Mouse (Mus musculus): ENCODE measurements around the gene Hoxa13. TPM values are rescaled to one million over a fixed set of nuclear protein-coding genes. Genes with fewer than 3 reads are reported as not detected.
A peak's percentile ranks its signal among the peaks of the same experiment; 100 is the strongest.

Hoxa13 gene
- polyA plus RNA-seq, 1 experiment from 2014 or later, result 0.15 TPM

DNA sequence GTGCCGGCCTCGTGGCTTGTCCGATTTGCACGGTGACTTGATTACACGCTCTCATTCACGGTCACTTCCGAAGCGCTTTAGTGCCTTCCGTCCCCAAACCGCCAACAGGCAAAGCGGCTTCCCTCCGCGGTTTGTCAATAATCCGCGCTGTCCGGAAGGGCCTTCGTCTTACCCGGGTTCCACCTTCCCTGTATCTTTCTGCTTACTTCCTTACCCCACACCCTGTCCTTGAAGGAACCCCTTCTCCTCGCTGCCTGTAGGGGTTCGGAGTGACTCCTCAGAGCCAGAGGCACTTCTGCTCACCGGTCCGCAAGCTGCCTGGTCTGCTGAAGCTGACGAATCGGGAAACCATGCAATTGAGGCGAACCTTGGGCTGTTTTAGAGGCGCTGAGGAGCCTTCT lies 14.3 kb downstream of the Hoxa13 start:
- H3K9ac ChIP-seq (replicated peaks; ENCODE audit: low read length), result peak overlapping the region; percentile 98
- H3K27me3 ChIP-seq (ENCODE audit: insufficient read depth, low read length), result peaks cover 14% of the 10 kb centered on the region; the same call in 1 of the 2 replicates
- ATAC-seq (ENCODE audit: low FRiP score, low TSS enrichment), result 0 out of 2 replicates have a peak, but pooled peaks have one; percentile 21
- peaks cover 36% of the 10 kb centered on the region for H3K4me1 ChIP-seq (ENCODE audit: insufficient read depth, low read length)
- H3K9me3 ChIP-seq (ENCODE audit: low read length), result no peaks in the 10 kb centered on the region
- peaks cover 3% of the 10 kb centered on the region; the same call in 1 of the 2 replicates for H3K36me3 ChIP-seq (ENCODE audit: insufficient read depth, low read length)
- H3K27ac ChIP-seq (ENCODE audit: low read length), result peak overlapping the region; percentile 96
- peak overlapping the region; percentile 80 for H3K4me3 ChIP-seq (ENCODE audit: low read length)
- WGBS, result under 1% methylated on average over 26 of the region's 26 CpGs
- peak overlapping the region; percentile 78 for H3K4me2 ChIP-seq (replicated peaks; ENCODE audit: low read depth, low read length)

DNA sequence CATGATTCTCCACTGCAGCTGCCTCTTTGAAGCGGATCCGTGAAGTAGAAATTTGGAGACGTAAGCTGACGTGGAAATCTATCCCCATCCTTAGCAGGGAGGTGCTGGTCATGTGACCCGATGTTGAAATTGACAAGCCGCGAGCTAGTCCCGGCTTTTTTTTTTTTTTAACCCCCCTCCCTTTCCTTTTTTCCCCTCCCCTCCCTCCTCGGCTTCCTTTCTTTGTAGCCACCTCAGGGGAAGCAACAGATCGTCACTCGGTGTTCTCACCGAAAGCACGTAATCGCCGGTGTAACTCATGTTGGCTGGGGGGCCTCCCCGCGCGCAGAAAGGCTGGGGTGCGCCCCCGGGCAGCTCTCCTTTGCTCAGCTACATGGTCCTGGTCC lies 14.9 kb downstream of the Hoxa13 start, which contains the start of gene Hoxa11:
Hoxa11 (minus strand) TSS at position 54 of the 386 bp plus-strand sequence.
- no peaks in the 10 kb centered on the region for H3K9me3 ChIP-seq (ENCODE audit: low read length)
- peak within 1 kb of the TSS; percentile 80 for H3K4me3 ChIP-seq (ENCODE audit: low read length)
- H3K27ac ChIP-seq (ENCODE audit: low read length), result peak within 1 kb of the TSS; percentile 96
- 0 out of 2 replicates have a peak, but pooled peaks cover 9% of the 10 kb centered on the region for H3K27me3 ChIP-seq (ENCODE audit: insufficient read depth, low read length)
- H3K4me1 ChIP-seq (ENCODE audit: insufficient read depth, low read length), result peaks cover 42% of the 10 kb centered on the region
- WGBS, result 0% methylated on average over 20 of the region's 20 CpGs
- peak within 1 kb of the TSS; percentile 78 for H3K4me2 ChIP-seq (replicated peaks; ENCODE audit: low read depth, low read length)
- peak; percentile 44; the same call in 1 of the 2 replicates for ATAC-seq (ENCODE audit: low FRiP score, low TSS enrichment)
- H3K9ac ChIP-seq (replicated peaks; ENCODE audit: low read length), result peak within 1 kb of the TSS; percentile 98
- H3K36me3 ChIP-seq (ENCODE audit: insufficient read depth, low read length), result peaks cover 3% of the 10 kb centered on the region; the same call in 1 of the 2 replicates

DNA sequence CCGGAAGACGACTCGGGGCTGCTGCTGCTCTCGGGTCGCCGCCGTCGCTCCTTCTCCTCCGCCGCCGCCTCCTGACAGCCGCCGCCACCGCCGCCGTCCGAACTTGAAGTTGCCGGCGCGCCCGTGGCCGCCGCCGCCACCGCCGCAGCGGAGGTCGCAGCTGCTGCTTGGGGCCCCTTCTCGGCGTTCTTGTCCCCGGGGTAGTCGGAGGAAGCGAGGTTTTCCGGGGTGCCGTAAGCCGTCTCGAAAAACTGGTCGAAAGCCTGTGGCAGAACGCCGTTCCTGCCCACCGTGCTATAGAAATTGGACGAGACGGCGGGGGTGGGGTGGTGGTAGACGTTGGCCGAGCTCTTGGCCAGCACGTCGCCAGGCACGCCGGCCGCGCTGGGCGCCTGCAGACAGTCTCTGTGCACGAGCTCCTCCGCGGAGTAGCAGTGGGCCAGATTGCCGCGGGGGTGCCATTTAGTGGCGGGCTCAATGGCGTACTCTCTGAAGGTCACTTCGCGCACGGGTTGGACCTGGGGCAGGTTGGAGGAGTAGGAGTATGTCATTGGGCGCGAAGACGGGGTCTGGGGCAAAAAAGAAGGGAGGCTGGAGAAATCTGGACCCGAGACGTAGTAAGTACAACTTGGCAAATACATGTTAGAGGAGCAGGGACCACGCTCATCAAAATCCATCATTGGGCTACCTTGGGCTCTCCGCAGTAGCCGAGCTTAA lies 15.5 kb downstream of the Hoxa13 start:
- peak; percentile 17; the same call in 1 of the 2 replicates for ATAC-seq (ENCODE audit: low FRiP score, low TSS enrichment)
- 0 out of 2 replicates have a peak, but pooled peaks cover 6% of the 10 kb centered on the region for H3K27me3 ChIP-seq (ENCODE audit: insufficient read depth, low read length)
- H3K36me3 ChIP-seq (ENCODE audit: insufficient read depth, low read length), result peaks cover 3% of the 10 kb centered on the region; the same call in 1 of the 2 replicates
- no peaks in the 10 kb centered on the region for H3K9me3 ChIP-seq (ENCODE audit: low read length)
- peak overlapping the region; percentile 98 for H3K9ac ChIP-seq (replicated peaks; ENCODE audit: low read length)
- H3K4me2 ChIP-seq (replicated peaks; ENCODE audit: low read depth, low read length), result peak overlapping the region; percentile 78
- H3K4me1 ChIP-seq (ENCODE audit: insufficient read depth, low read length), result peaks cover 44% of the 10 kb centered on the region
- H3K27ac ChIP-seq (ENCODE audit: low read length), result peak overlapping the region; percentile 96
- under 1% methylated on average over 71 of the region's 71 CpGs for WGBS
- H3K4me3 ChIP-seq (ENCODE audit: low read length), result peak overlapping the region; percentile 80

DNA sequence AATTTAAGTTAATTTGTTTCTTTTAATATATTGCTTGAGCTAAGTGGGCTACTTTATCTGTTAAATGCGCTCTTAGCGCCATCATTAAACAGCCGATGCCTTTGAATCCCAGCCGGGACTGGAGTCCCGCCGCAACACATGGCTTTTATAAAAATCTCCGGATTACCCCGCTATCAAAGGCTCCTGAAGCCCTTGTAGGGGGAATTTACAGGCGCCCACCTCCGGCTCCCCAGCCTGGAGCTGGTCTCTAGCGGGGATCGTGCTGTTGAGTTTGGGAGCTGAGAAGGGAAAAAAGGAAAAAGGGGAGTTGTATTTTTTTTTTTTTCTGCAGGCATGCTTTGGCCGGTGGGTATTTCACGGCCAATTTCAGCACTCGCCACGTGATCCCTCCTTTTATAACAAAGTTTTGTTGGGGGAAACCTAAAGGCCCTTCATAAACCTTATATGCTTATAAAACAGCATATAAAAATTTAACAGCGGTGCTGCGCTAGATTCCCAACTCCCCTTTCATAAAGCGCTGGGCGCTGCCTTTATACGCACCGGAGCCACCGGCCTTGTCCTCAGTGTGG lies 16.1 kb downstream of the Hoxa13 start:
- H3K4me1 ChIP-seq (ENCODE audit: insufficient read depth, low read length), result peaks cover 38% of the 10 kb centered on the region
- H3K27ac ChIP-seq (ENCODE audit: low read length), result peak overlapping the region; percentile 96
- no peaks in the 10 kb centered on the region; the same call in 1 of the 2 replicates for H3K36me3 ChIP-seq (ENCODE audit: insufficient read depth, low read length)
- peak overlapping the region; percentile 98 for H3K9ac ChIP-seq (replicated peaks; ENCODE audit: low read length)
- H3K4me3 ChIP-seq (ENCODE audit: low read length), result peak overlapping the region; percentile 80
- peak overlapping the region; percentile 78 for H3K4me2 ChIP-seq (replicated peaks; ENCODE audit: low read depth, low read length)
- H3K27me3 ChIP-seq (ENCODE audit: insufficient read depth, low read length), result 0 out of 2 replicates have a peak, but pooled peaks cover 6% of the 10 kb centered on the region
- no peak for ATAC-seq (ENCODE audit: low FRiP score, low TSS enrichment)
- 3% methylated on average over 23 of the region's 23 CpGs for WGBS
- H3K9me3 ChIP-seq (ENCODE audit: low read length), result no peaks in the 10 kb centered on the region

- WGBS, result 7% methylated on average over 12 of the region's 12 CpGs
- Histone ChIP-seq H3K4me2 (replicated peaks; ENCODE audit: low read depth, low read length) (peak overlapping the region; percentile 78), H3K36me3 (ENCODE audit: insufficient read depth, low read length) (no peaks in the 10 kb centered on the region; the same call in 1 of the 2 replicates), H3K4me1 (ENCODE audit: insufficient read depth, low read length) (peaks cover 30% of the 10 kb centered on the region), H3K4me3 (ENCODE audit: low read length) (peak overlapping the region; percentile 80), H3K27ac (ENCODE audit: low read length) (peak overlapping the region; percentile 96), H3K27me3 (ENCODE audit: insufficient read depth, low read length) (0 out of 2 replicates have a peak, but pooled peaks cover 6% of the 10 kb centered on the region), H3K9ac (replicated peaks; ENCODE audit: low read length) (peak overlapping the region; percentile 98), H3K9me3 (ENCODE audit: low read length) (no peaks in the 10 kb centered on the region)
- ATAC-seq (ENCODE audit: low FRiP score, low TSS enrichment), result no peak
Measured at GRCm38 (mm10) chr6:52243681-52244121, 17.0 kb downstream of the Hoxa13 start.

- H3K4me3 ChIP-seq (ENCODE audit: low read length), result peak overlapping the region; percentile 80
- H3K36me3 ChIP-seq (ENCODE audit: insufficient read depth, low read length), result no peaks in the 10 kb centered on the region; the same call in 1 of the 2 replicates
- no peak for ATAC-seq (ENCODE audit: low FRiP score, low TSS enrichment)
- H3K9me3 ChIP-seq (ENCODE audit: low read length), result no peaks in the 10 kb centered on the region
- 20% methylated on average over 4 of the region's 4 CpGs for WGBS
- peak overlapping the region; percentile 98 for H3K9ac ChIP-seq (replicated peaks; ENCODE audit: low read length)
- 0 out of 2 replicates have a peak, but pooled peaks cover 6% of the 10 kb centered on the region for H3K27me3 ChIP-seq (ENCODE audit: insufficient read depth, low read length)
- H3K4me1 ChIP-seq (ENCODE audit: insufficient read depth, low read length), result peaks cover 23% of the 10 kb centered on the region
- H3K27ac ChIP-seq (ENCODE audit: low read length), result peak overlapping the region; percentile 96
- H3K4me2 ChIP-seq (replicated peaks; ENCODE audit: low read depth, low read length), result peak overlapping the region; percentile 78
Measured at GRCm38 (mm10) chr6:52242801-52243332, 17.8 kb downstream of the Hoxa13 start.

DNA sequence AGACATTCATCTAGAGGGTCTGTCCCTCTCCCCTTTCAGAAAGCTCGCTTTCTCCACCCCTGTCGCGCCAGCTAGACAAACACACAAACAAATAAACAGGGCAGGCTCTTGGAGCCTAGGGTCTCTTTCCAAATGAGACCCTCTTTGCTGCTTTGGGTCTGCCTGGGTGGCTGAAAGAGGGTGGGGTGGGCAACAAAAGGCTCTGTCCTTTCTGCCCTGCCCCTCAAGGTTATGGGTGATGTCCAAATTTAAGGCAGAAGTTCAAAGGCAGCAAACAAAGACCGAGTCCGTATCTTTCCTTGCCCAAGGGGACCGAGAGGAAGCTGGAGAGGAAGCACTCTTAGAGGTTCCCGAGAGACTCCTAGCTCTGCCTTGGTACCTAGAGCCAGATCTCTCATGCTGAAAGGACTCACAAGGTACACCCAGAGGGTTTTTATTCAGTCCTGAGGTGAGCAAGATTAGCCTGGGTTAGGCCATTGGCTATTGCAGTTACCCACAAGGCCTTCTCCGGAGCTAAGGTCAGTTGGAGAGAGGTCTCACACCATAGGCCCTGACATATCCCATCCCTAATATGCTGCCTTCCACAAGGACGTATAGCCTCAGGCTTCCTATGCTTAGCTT lies 19.6 kb downstream of the Hoxa13 start:
- H3K9ac ChIP-seq (replicated peaks; ENCODE audit: low read length), result peak overlapping the region; percentile 98

DNA sequence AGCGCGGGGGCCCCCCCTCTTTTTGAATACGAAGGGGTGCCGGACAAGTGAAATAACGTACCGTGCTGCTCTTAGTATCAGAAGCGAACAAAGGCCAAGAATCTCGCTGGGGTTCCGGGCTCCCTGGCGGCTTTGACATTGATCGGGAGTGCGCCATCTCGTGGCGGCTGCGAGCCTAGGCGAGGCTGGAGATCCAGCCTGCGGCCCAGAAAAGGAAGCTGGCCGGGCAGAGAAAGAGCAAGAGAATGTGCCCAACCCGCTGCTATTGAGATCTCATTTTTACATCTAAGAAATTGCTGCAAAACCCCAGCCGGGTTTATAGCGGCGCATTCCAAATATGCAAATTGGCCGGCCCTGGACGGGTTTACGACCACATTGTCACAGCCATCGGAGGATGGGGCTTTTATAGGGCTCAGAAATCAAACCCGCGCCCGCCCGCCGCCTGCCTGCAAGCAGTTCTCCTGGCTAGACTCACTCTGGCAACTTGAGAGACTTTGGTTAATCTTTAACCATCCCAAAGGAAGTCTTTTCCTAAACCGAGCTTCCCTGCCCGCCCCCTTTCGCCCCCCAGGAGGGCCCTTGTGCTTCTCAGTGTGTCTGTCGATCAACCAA lies 20.2 kb downstream of the Hoxa13 start, which contains the start of gene Hoxa10:
Hoxa10 (minus strand) TSS at position 466 of the 612 bp plus-strand sequence.
- H3K9me3 ChIP-seq (ENCODE audit: low read length), result no peaks in the 10 kb centered on the region
- peak within 1 kb of the TSS; percentile 84 for H3K4me2 ChIP-seq (replicated peaks; ENCODE audit: low read depth, low read length)
- H3K4me3 ChIP-seq (ENCODE audit: low read length), result peak within 1 kb of the TSS; percentile 83
- peak within 1 kb of the TSS; percentile 98 for H3K9ac ChIP-seq (replicated peaks; ENCODE audit: low read length)
- peak; percentile 74 for ATAC-seq (ENCODE audit: low FRiP score, low TSS enrichment)
- WGBS, result under 1% methylated on average over 35 of the region's 35 CpGs
- H3K4me1 ChIP-seq (ENCODE audit: insufficient read depth, low read length), result peaks cover 38% of the 10 kb centered on the region
- no peaks in the 10 kb centered on the region; the same call in 1 of the 2 replicates for H3K36me3 ChIP-seq (ENCODE audit: insufficient read depth, low read length)
- 0 out of 2 replicates have a peak, but pooled peaks cover 3% of the 10 kb centered on the region for H3K27me3 ChIP-seq (ENCODE audit: insufficient read depth, low read length)
- peak within 1 kb of the TSS; percentile 99 for H3K27ac ChIP-seq (ENCODE audit: low read length)

More for the DNA sequence above, 19.6 kb downstream of the Hoxa13 start:
- ATAC-seq (ENCODE audit: low FRiP score, low TSS enrichment), result 0 out of 2 replicates have a peak, but pooled peaks have one; percentile 26
- no peaks in the 10 kb centered on the region for H3K9me3 ChIP-seq (ENCODE audit: low read length)
- H3K27me3 ChIP-seq (ENCODE audit: insufficient read depth, low read length), result 0 out of 2 replicates have a peak, but pooled peaks cover 3% of the 10 kb centered on the region
- H3K36me3 ChIP-seq (ENCODE audit: insufficient read depth, low read length), result no peaks in the 10 kb centered on the region; the same call in 1 of the 2 replicates
- 10% methylated on average over 9 of the region's 9 CpGs for WGBS
- peak overlapping the region; percentile 84 for H3K4me2 ChIP-seq (replicated peaks; ENCODE audit: low read depth, low read length)
- peak overlapping the region; percentile 83 for H3K4me3 ChIP-seq (ENCODE audit: low read length)
- H3K4me1 ChIP-seq (ENCODE audit: insufficient read depth, low read length), result peaks cover 32% of the 10 kb centered on the region
- peak overlapping the region; percentile 99 for H3K27ac ChIP-seq (ENCODE audit: low read length)
